Mouse (Mus musculus): Measurements from ENCODE around the gene Adsl. TPM values are rescaled to one million over a fixed set of nuclear protein-coding genes. Genes with fewer than 3 reads are reported as not detected.

The Adsl gene
- polyA plus RNA-seq, 1 experiment from 2014 or later = 96.3 TPM

DNA sequence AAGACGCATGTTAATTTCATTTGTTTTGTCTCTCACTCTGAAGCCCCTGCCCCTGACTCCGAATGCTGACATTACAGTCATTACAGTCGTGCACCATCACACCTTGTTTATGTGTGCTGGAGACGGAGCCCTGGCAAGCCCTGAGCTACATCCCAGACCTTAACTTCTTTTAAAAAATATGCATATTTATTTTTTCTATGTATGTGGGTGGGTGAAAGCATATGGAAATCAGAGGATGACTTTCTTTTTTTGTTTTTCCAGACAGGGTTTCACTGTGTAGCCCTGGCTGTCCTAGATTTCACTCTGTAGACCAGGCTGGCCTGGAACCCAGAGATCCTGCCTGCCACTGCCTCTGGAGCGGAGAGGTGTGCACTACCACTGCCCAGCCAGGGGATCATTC is 46.7 kb downstream of the Adsl start:
- no peaks in the 10 kb centered on the region for H3K27me3 ChIP-seq
- no peak overlapping the region for H3K27ac ChIP-seq

DNA sequence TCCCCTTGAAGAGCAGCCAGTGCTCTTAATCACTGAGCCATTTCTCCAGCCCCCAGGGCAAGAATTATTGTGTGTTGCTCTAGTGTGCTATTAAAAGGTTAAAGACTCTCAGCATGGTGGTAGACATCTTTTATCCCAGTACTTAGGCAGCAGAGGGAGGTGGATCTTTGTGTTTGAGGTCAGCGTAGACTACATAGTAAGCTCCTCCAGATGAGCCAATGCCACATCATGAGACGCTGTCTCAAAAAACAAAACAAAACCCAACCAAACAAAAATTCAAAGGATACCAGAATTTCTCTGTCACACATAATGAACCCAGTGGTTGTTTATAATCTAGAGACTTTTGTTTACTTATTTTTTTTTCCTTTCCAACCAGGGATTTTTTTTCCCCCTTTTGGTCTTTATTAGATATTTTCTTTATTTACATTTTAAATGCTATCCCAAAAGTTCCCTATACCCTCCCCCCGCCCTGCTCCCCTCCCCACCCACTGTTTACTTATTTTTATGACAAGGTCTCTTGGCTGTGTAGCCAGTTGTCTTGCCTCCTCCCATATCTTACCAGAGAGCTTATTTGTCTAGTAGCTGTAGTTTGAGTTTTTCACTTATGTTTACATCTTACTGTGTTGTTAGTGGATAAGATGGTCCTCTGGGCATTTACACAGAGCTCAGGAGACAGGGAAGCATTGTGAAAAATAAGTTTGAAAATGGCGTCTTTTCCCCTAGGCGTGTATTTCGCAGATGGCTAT is 48.0 kb downstream of the Adsl start:
- no peak for ATAC-seq (ENCODE audit: low FRiP score)
- H3K4me2 ChIP-seq = no peak overlapping the region
- no peaks in the 10 kb centered on the region for H3K9me3 ChIP-seq
- H3K27me3 ChIP-seq = no peaks in the 10 kb centered on the region
- 0 out of 2 replicates have a peak, but pooled peaks cover 6% of the 10 kb centered on the region for H3K4me1 ChIP-seq (replicated peaks)
- H3K9ac ChIP-seq = no peak overlapping the region
- WGBS = 82% methylated on average over 6 of the region's 6 CpGs
- H3K36me3 ChIP-seq = no peaks in the 10 kb centered on the region
- no peak overlapping the region for H3K27ac ChIP-seq
- H3K4me3 ChIP-seq = no peak overlapping the region

More for the DNA sequence above, 46.7 kb downstream of the Adsl start:
- H3K4me3 ChIP-seq = no peak overlapping the region
- no peaks in the 10 kb centered on the region for H3K36me3 ChIP-seq
- H3K9ac ChIP-seq = no peak overlapping the region
- no peaks in the 10 kb centered on the region for H3K4me1 ChIP-seq (replicated peaks)
- 91% methylated on average over 5 of the region's 5 CpGs for WGBS
- no peaks in the 10 kb centered on the region for H3K9me3 ChIP-seq
- H3K4me2 ChIP-seq = no peak overlapping the region
- no peak for ATAC-seq (ENCODE audit: low FRiP score)

DNA sequence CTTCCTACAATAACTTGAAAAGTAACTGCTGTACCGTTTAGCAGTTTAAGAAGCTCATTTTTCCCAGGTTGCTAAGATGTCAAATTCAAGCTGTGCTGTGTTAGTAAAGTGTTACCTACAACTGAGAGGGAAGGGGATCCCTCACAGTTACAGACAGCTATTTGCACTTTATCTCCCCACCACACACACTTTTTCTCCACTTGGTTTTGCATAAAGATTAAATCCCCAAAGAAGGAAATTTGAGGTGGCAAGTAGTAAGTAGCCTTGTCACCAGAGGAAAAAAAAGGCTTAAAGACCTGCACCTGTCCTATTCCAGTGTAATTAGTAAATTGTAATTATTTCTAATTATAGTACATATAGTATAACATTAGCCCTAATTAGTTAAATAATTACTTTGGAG is 48.8 kb downstream of the Adsl start:
- H3K4me2 ChIP-seq = no peak overlapping the region
- no peaks in the 10 kb centered on the region for H3K36me3 ChIP-seq
- H3K27ac ChIP-seq = no peak overlapping the region
- ATAC-seq (ENCODE audit: low FRiP score) = no peak
- H3K9ac ChIP-seq = no peak overlapping the region
- 65% methylated on average over 1 of the region's 1 CpGs for WGBS
- 0 out of 2 replicates have a peak, but pooled peaks cover 6% of the 10 kb centered on the region for H3K4me1 ChIP-seq (replicated peaks)
- H3K27me3 ChIP-seq = no peaks in the 10 kb centered on the region
- no peaks in the 10 kb centered on the region for H3K9me3 ChIP-seq
- no peak overlapping the region for H3K4me3 ChIP-seq

DNA sequence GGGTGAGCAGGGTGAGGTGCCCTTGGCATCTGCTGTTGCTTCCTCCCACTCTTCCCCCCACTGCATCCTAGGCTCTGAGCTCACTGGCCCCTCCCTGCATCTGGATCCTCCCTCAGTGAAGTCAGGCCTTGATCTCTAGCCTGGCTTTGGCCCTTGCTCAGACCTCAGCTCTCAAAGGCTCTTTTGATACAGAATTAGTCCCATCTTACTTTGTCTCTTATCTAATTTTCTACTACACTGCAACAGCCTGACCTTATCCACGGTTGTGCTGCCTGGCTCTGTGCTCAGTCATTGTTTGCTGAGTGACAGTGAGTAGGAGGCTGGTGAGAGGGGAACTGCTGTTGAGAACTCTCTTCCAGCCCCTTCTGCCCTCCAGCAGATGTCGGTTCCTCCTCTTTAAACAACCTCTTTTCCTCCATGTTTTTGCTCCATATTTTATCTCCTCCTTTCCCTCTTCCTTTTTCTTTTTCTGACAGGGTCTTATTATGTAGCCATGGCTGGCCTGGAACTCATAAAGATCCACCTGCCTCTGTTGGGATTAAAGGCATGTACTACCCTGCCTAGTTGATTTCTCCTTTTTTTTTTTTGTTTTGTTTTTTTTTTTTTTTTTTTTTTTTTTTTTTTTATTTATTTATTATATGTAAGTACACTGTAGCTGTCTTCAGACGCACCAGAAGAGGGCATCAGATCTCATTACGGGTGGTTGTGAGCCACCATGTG is 52.3 kb downstream of the Adsl start:
- Histone ChIP-seq H3K27ac (no peak overlapping the region), H3K4me3 (no peak overlapping the region), H3K4me1 (replicated peaks) (0 out of 2 replicates have a peak, but pooled peaks cover 6% of the 10 kb centered on the region), H3K27me3 (no peaks in the 10 kb centered on the region), H3K4me2 (no peak overlapping the region), H3K9ac (peak overlapping the region; percentile 8; the same call in 1 of the 2 replicates), H3K9me3 (no peaks in the 10 kb centered on the region), H3K36me3 (peaks cover 20% of the 10 kb centered on the region)
- 36% methylated on average over 2 of the region's 4 CpGs for whole genome bisulfite sequencing
- ATAC-seq (ENCODE audit: low FRiP score) = no peak

DNA sequence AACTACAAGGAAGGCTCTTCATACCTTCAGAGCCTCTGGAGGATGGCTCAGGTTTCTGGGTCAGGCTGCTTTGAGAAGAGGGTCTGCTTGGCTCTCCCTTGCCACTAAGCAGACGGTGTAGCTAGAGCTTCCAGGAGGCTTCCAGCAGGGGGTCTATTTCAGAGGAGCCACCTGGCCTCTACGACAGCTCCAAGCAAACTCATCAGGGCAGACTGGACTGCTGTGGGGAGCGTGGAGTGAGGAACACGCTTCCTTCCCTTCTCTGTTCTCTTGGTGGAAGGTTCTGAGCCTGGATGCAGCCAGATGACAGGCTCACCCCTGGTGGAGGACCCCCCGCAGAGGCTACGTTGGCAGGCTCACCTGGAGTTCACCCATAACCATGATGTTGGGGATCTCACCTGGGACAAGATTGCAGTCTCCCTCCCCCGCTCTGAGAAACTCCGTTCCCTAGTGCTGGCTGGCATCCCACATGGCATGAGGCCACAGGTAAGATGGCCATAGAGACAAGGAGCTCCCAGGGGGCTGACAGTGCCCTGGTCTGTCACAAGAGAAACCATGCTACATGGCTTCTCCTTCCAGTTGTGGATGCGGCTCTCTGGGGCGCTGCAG is 57.9 kb downstream of the Adsl start:
- Histone ChIP-seq H3K27ac (no peak overlapping the region), H3K4me3 (no peak overlapping the region), H3K4me1 (replicated peaks) (no peaks in the 10 kb centered on the region), H3K27me3 (no peaks in the 10 kb centered on the region), H3K4me2 (no peak overlapping the region), H3K9me3 (no peaks in the 10 kb centered on the region), H3K9ac (no peak overlapping the region), H3K36me3 (peaks cover 73% of the 10 kb centered on the region)
- WGBS = 89% methylated on average over 10 of the region's 10 CpGs
- ATAC-seq (ENCODE audit: low FRiP score) = no peak

DNA sequence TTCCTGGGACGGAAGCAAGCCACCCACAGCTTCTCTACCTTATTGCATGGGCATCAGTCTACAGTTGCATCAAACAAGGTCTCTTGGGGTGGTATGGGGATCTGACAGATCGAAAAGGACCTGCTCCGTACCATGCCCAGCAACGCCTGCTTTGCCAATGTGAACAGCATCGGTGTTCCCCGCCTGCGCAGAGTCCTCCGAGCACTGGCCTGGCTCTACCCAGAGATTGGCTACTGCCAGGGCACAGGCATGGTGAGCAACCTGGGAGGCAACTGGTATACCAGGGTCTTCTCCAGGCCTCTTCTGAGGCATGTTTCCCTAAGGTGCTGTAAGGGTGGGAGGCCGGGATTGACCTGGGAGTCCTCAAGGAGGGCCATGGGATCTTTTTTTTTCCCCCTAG is 59.0 kb downstream of the Adsl start:
- no peak for ATAC-seq (ENCODE audit: low FRiP score)
- Histone ChIP-seq H3K4me2 (no peak overlapping the region), H3K9me3 (no peaks in the 10 kb centered on the region), H3K4me1 (replicated peaks) (no peaks in the 10 kb centered on the region), H3K9ac (no peak overlapping the region), H3K27me3 (no peaks in the 10 kb centered on the region), H3K4me3 (no peak overlapping the region), H3K36me3 (peaks cover 84% of the 10 kb centered on the region), H3K27ac (no peak overlapping the region)
- WGBS = 96% methylated on average over 9 of the region's 9 CpGs

- Histone ChIP-seq H3K36me3 (peaks cover 90% of the 10 kb centered on the region), H3K9ac (no peak overlapping the region), H3K9me3 (no peaks in the 10 kb centered on the region), H3K4me3 (no peak overlapping the region), H3K27me3 (no peaks in the 10 kb centered on the region), H3K4me2 (no peak overlapping the region), H3K27ac (no peak overlapping the region), H3K4me1 (replicated peaks) (no peaks in the 10 kb centered on the region)
- WGBS = 92% methylated on average over 8 of the region's 8 CpGs
- ATAC-seq (ENCODE audit: low FRiP score) = no peak
These were observed 59.6 kb downstream of the Adsl start for GRCm38 (mm10) chr15:81007905-81008304.

- no peak overlapping the region for H3K4me2 ChIP-seq
- H3K27ac ChIP-seq = no peak overlapping the region
- H3K4me3 ChIP-seq = no peak overlapping the region
- peaks cover 92% of the 10 kb centered on the region for H3K36me3 ChIP-seq
- no peaks in the 10 kb centered on the region for H3K27me3 ChIP-seq
- no peaks in the 10 kb centered on the region for H3K4me1 ChIP-seq (replicated peaks)
- no peaks in the 10 kb centered on the region for H3K9me3 ChIP-seq
- 63% methylated on average over 10 of the region's 10 CpGs for WGBS
- H3K9ac ChIP-seq = no peak overlapping the region
- ATAC-seq (ENCODE audit: low FRiP score) = no peak
These were observed 60.4 kb downstream of the Adsl start for GRCm38 (mm10) chr15:81008689-81009123.

- WGBS = 81% methylated on average over 7 of the region's 7 CpGs
- peaks cover 93% of the 10 kb centered on the region for H3K36me3 ChIP-seq
- H3K27ac ChIP-seq = peak overlapping the region; percentile 20
- H3K4me2 ChIP-seq = no peak overlapping the region
- H3K27me3 ChIP-seq = no peaks in the 10 kb centered on the region
- no peak for ATAC-seq (ENCODE audit: low FRiP score)
- no peak overlapping the region for H3K9ac ChIP-seq
- H3K4me1 ChIP-seq (replicated peaks) = 0 out of 2 replicates have a peak, but pooled peaks cover 3% of the 10 kb centered on the region
- H3K9me3 ChIP-seq = no peaks in the 10 kb centered on the region
- H3K4me3 ChIP-seq = no peak overlapping the region
These were observed 61.8 kb downstream of the Adsl start for GRCm38 (mm10) chr15:81010114-81010513.

GRCm38 (mm10) chr15:81011523-81011922 is 63.2 kb downstream of the Adsl start:
- no peak for ATAC-seq (ENCODE audit: low FRiP score)
- Histone ChIP-seq H3K4me3 (no peak overlapping the region), H3K9me3 (no peaks in the 10 kb centered on the region), H3K36me3 (peaks cover 96% of the 10 kb centered on the region), H3K27ac (no peak overlapping the region), H3K4me2 (no peak overlapping the region), H3K4me1 (replicated peaks) (0 out of 2 replicates have a peak, but pooled peaks cover 3% of the 10 kb centered on the region), H3K27me3 (no peaks in the 10 kb centered on the region), H3K9ac (no peak overlapping the region; the same call in 1 of the 2 replicates)
- WGBS = 70% methylated on average over 3 of the region's 3 CpGs

DNA sequence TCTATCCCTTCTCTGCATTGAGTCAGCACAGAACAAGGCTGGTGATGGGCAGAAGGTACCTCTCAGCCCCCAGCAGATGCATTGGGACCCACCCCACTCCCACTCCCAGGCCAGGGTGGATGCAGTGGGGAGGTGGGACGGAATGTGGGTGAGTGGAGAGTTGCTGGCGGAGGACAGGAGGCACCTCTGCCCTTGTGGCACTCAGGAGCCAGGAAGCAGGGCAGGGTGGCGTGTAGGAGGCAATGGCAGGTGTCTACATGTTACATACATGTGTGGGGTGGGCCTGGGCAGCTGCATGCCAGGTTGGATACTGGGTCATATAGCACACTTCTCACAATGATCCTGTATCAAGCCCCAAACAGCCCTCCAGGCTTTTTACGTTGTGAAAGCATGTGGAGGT is 64.1 kb downstream of the Adsl start:
- H3K4me3 ChIP-seq = no peak overlapping the region
- H3K4me2 ChIP-seq = no peak overlapping the region
- no peaks in the 10 kb centered on the region for H3K9me3 ChIP-seq
- no peak overlapping the region for H3K27ac ChIP-seq
- H3K27me3 ChIP-seq = no peaks in the 10 kb centered on the region
- H3K36me3 ChIP-seq = peaks cover 96% of the 10 kb centered on the region
- WGBS = 90% methylated on average over 4 of the region's 4 CpGs
- H3K4me1 ChIP-seq (replicated peaks) = 0 out of 2 replicates have a peak, but pooled peaks cover 3% of the 10 kb centered on the region
- no peak overlapping the region for H3K9ac ChIP-seq
- no peak for ATAC-seq (ENCODE audit: low FRiP score)

DNA sequence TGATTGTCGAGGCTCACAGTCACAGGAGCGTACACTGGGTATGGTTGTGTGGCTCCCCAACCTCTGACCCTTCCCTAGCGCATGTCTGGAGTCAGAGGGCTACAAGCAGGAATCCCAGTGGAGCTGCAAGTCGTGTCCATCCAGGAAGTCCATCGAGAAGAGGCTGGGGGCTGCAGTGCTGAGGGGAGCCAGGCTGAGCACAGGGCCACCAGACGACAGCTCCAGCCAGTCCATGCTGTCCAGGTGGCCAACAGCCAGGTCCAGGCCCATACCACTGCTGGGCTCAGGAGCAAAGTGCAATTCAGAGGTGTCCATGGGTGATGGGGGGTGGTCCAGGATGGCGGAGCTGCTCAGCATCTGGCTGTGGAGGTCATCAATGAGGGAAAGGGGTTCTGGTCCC is 64.9 kb downstream of the Adsl start:
- Histone ChIP-seq H3K9me3 (no peaks in the 10 kb centered on the region), H3K4me1 (replicated peaks) (0 out of 2 replicates have a peak, but pooled peaks cover 3% of the 10 kb centered on the region), H3K36me3 (peaks cover 96% of the 10 kb centered on the region), H3K4me2 (no peak overlapping the region), H3K9ac (no peak overlapping the region), H3K27ac (no peak overlapping the region), H3K27me3 (no peaks in the 10 kb centered on the region), H3K4me3 (no peak overlapping the region)
- 86% methylated on average over 7 of the region's 7 CpGs for WGBS
- ATAC-seq (ENCODE audit: low FRiP score) = no peak

Measured in hindbrain, embryonic 13.5 days (tissue).